Mouse (Mus musculus) limb, embryonic 15.5 days (tissue): ENCODE measurements around the gene Cpsf3. TPM values are rescaled to one million over a fixed set of nuclear protein-coding genes. Genes with fewer than 3 reads are reported as not detected.

Source experiments
- ATAC-seq: fragments of 200-750 bp; cut with Nextera tagmentation; 2 replicates; pipeline ENCODE4 v1.8.0; 2017; ENCODE audit warnings: low read depth, moderate TSS enrichment; ENCODE audit not compliant: insufficient number of reproducible peaks, low FRiP score, low TSS enrichment
- H3K27ac ChIP-seq: fragments of 300-500 bp; sonication (generic); 2 replicates; pipeline ENCODE4 v1.5.1; 2015; ENCODE audit warnings: moderate library complexity, mild to moderate bottlenecking, inconsistent platforms
- H3K27me3 ChIP-seq: fragments of 300-500 bp; sonication (generic); 2 replicates; pipeline ENCODE4 v1.6.1; 2015; ENCODE audit warnings: inconsistent platforms
- H3K36me3 ChIP-seq: fragments of 300-500 bp; sonication (generic); 2 replicates; pipeline ENCODE4 v1.6.1; 2015; ENCODE audit warnings: inconsistent platforms
- H3K4me1 ChIP-seq: fragments of 300-500 bp; sonication (generic); 2 replicates; pipeline ENCODE4 v1.6.1; 2015; ENCODE audit warnings: inconsistent platforms
- H3K4me2 ChIP-seq: fragments of 300-500 bp; sonication (generic); 2 replicates; pipeline ENCODE4 v1.6.1; 2015; ENCODE audit warnings: mild to moderate bottlenecking, inconsistent platforms
- H3K4me3 ChIP-seq: fragments of 300-500 bp; sonication (generic); 2 replicates; pipeline ENCODE4 v1.5.1; 2015; ENCODE audit warnings: mild to moderate bottlenecking, inconsistent platforms
- H3K9ac ChIP-seq: fragments of 300-500 bp; sonication (generic); 2 replicates; pipeline ENCODE4 v1.6.1; 2015; ENCODE audit warnings: inconsistent platforms
- H3K9me3 ChIP-seq: fragments of 300-500 bp; sonication (generic); 2 replicates; pipeline ENCODE4 v1.6.1; 2016; ENCODE audit warnings: inconsistent platforms
- WGBS: fragments of 180-500 bp; shearing (Covaris S2); methylation state at CpG from one replicate; pipeline ENCODE4 v1.1.7; 2015; 5-methylcytosine and 5-hydroxymethylcytosine counted together
- polyA plus RNA-seq: library from polyadenylated mRNA; unstranded; fragments of >200 nt; fragmentation: Nextera tagmentation; extraction: Ambion mirVana; gene quantifications from 2 replicates; pipeline ENCODE4 v1.2.1, GENCODE M21; 2015

The Cpsf3 gene
- polyA plus RNA-seq, 1 experiment from 2014 or later = 91.0 TPM

DNA sequence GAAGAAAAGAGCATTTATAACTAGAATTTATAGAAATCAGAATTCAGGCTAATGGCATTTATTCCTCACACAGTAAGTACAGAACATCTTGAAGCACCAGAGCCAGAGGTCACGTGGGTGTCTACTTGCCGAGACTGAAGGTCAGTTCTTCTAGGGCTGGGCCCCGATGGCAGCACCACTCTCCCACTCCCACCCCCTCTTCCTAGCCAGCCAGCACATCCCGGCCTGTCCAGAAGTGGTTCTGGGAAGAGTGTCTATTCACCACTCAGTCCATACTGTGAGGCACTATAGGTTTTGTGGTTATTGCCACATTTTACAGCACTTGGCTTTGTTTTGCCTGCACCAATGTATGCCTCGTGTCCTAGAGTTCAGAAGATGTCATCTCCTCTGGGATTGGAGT lies 38.9 kb downstream of the Cpsf3 start:
- H3K4me1 ChIP-seq = no peaks in the 10 kb centered on the region
- H3K9me3 ChIP-seq = no peaks in the 10 kb centered on the region
- no peak for ATAC-seq
- no peak overlapping the region for H3K27ac ChIP-seq
- 83% methylated on average over 5 of the region's 5 CpGs for WGBS
- no peak overlapping the region for H3K9ac ChIP-seq
- H3K4me3 ChIP-seq = no peak overlapping the region
- no peaks in the 10 kb centered on the region for H3K27me3 ChIP-seq
- H3K36me3 ChIP-seq = peaks cover 85% of the 10 kb centered on the region
- H3K4me2 ChIP-seq = no peak overlapping the region

DNA sequence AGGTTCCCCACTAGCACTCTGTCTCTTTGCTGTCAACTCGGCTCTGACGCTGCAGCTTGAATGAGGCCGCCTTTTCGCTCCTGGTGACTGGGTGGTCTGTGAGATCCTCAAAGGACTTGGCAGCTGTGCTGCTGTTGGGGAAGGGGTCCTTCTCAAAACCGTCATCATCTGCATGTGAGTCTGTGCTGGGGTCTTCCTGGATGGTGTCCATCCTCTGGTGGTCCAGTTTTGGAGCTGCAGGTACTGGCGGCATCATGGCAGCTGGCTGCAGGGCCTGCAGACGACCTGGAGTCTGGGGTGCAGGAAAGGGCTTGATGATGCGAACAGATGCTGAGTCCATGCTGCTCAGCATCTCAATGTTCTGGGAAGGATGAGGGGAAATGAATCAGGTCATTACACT lies 40.1 kb downstream of the Cpsf3 start:
- H3K9ac ChIP-seq = no peak overlapping the region
- H3K9me3 ChIP-seq = no peaks in the 10 kb centered on the region
- H3K27me3 ChIP-seq = no peaks in the 10 kb centered on the region
- H3K27ac ChIP-seq = no peak overlapping the region
- H3K4me2 ChIP-seq = no peak overlapping the region
- 89% methylated on average over 8 of the region's 8 CpGs for WGBS
- no peaks in the 10 kb centered on the region for H3K4me1 ChIP-seq
- no peak for ATAC-seq
- H3K4me3 ChIP-seq = no peak overlapping the region
- peaks cover 86% of the 10 kb centered on the region for H3K36me3 ChIP-seq

DNA sequence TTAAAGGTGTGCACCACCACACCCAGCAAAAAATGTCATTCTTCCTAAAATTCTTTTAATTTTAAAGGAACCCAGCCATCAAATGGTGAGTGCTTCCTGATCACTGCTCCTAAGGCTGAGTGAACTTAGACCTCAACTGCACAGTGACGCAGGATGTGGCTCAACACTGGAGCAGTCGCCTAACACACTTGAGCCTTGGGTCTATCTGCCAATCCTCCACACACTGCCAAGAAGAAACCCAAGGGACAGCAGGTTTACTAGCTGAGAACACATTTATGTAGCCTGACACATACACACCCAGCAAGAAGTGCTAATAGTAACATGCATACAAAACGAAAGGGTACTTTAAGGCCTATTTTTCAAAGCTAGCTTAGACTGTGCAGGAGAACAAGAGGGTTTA lies 41.1 kb downstream of the Cpsf3 start:
- no peak for ATAC-seq
- H3K36me3 ChIP-seq = peaks cover 86% of the 10 kb centered on the region
- no peaks in the 10 kb centered on the region for H3K4me1 ChIP-seq
- H3K27me3 ChIP-seq = no peaks in the 10 kb centered on the region
- H3K4me2 ChIP-seq = no peak overlapping the region
- H3K9ac ChIP-seq = no peak overlapping the region
- no peak overlapping the region for H3K27ac ChIP-seq
- H3K4me3 ChIP-seq = no peak overlapping the region
- 69% methylated on average over 3 of the region's 3 CpGs for WGBS
- no peaks in the 10 kb centered on the region for H3K9me3 ChIP-seq

DNA sequence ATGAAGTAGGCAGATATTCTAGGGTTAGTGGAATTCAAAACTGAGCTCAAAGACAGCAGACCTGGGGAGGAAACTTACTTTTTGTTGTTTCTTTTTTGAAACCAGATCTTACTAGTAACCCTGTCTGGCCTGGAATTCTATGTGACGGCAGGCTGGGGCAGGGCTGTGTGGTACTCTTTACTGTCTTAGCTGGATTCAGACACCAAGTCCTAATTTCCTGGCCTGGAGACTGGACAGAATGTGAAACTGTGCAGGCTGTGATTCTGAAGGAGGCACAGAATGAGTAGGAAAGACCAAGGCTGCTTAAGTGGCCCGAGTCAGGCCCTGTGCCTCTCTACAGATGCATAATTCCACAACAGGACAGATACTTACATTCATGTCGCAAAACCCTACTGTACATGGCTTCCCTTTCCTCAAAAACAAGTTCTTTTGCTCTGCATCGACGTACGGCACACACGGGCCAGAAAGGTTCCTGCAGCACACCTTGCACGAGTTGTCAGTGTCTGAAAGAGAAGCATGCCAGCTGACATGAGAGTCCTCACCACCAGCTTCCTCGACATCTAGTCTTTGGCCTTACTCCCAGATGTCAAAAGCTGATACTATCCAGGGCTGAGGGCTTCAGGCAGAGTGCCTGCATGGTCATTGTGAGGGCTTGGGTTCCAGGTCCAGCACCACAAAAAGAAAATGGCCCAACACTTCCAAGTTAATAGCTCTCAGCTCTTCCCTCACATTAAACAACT lies 44.6 kb downstream of the Cpsf3 start:
- no peak for ATAC-seq
- H3K9me3 ChIP-seq = no peaks in the 10 kb centered on the region
- no peaks in the 10 kb centered on the region for H3K4me1 ChIP-seq
- H3K4me2 ChIP-seq = no peak overlapping the region
- H3K4me3 ChIP-seq = no peak overlapping the region
- peaks cover 90% of the 10 kb centered on the region for H3K36me3 ChIP-seq
- no peak overlapping the region for H3K27ac ChIP-seq
- no peak overlapping the region for H3K9ac ChIP-seq
- 90% methylated on average over 9 of the region's 9 CpGs for WGBS
- no peaks in the 10 kb centered on the region for H3K27me3 ChIP-seq

- H3K9ac ChIP-seq = no peak overlapping the region
- 86% methylated on average over 10 of the region's 10 CpGs for WGBS
- H3K27me3 ChIP-seq = no peaks in the 10 kb centered on the region
- H3K36me3 ChIP-seq = peaks cover 91% of the 10 kb centered on the region
- H3K4me1 ChIP-seq = no peaks in the 10 kb centered on the region
- no peak for ATAC-seq
- H3K27ac ChIP-seq = no peak overlapping the region
- H3K4me2 ChIP-seq = no peak overlapping the region
- no peak overlapping the region for H3K4me3 ChIP-seq
- no peaks in the 10 kb centered on the region for H3K9me3 ChIP-seq
Observed at GRCm38 (mm10) chr12:21330961-21331576, 45.9 kb downstream of the Cpsf3 start.

DNA sequence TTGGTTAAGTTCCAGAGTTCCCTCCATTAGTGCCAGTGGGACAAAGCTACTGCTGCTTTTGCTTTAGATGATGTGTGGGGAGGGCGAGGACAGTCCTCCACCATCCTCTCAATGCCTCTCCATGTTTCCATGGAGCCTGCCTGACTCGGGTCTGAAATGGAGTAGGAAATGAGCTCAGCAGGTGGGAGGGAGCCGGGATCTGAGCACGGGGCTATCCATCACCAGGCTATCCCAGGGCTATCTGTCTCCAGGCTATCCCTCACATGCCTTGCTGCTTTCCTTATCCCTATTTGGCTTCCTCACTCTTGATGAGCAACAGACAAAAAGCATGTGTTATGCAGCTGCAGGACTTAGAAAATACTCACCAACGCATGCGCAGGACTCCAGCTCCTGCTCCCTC lies 46.5 kb downstream of the Cpsf3 start:
- Histone ChIP-seq H3K4me1 (no peaks in the 10 kb centered on the region), H3K9me3 (no peaks in the 10 kb centered on the region), H3K36me3 (peaks cover 90% of the 10 kb centered on the region), H3K4me2 (no peak overlapping the region), H3K27ac (no peak overlapping the region), H3K9ac (no peak overlapping the region), H3K27me3 (no peaks in the 10 kb centered on the region), H3K4me3 (no peak overlapping the region)
- 76% methylated on average over 6 of the region's 6 CpGs for WGBS
- ATAC-seq = no peak

GRCm38 (mm10) chr12:21333021-21333420 lies 47.8 kb downstream of the Cpsf3 start:
- Histone ChIP-seq H3K9me3 (no peaks in the 10 kb centered on the region), H3K9ac (no peak overlapping the region), H3K4me2 (no peak overlapping the region), H3K36me3 (peaks cover 86% of the 10 kb centered on the region), H3K27me3 (no peaks in the 10 kb centered on the region), H3K27ac (no peak overlapping the region), H3K4me3 (no peak overlapping the region), H3K4me1 (no peaks in the 10 kb centered on the region)
- ATAC-seq = no peak
- 93% methylated on average over 7 of the region's 7 CpGs for WGBS

- Histone ChIP-seq H3K4me3 (no peak overlapping the region), H3K4me1 (no peaks in the 10 kb centered on the region), H3K27me3 (no peaks in the 10 kb centered on the region), H3K27ac (no peak overlapping the region), H3K36me3 (peaks cover 80% of the 10 kb centered on the region), H3K9ac (no peak overlapping the region), H3K9me3 (no peaks in the 10 kb centered on the region), H3K4me2 (no peak overlapping the region)
- WGBS = 94% methylated on average over 5 of the region's 5 CpGs
- no peak for ATAC-seq
Observed at GRCm38 (mm10) chr12:21333766-21334165, 48.6 kb downstream of the Cpsf3 start.

GRCm38 (mm10) chr12:21335869-21336268 lies 50.7 kb downstream of the Cpsf3 start:
- 78% methylated on average over 7 of the region's 7 CpGs for WGBS

DNA sequence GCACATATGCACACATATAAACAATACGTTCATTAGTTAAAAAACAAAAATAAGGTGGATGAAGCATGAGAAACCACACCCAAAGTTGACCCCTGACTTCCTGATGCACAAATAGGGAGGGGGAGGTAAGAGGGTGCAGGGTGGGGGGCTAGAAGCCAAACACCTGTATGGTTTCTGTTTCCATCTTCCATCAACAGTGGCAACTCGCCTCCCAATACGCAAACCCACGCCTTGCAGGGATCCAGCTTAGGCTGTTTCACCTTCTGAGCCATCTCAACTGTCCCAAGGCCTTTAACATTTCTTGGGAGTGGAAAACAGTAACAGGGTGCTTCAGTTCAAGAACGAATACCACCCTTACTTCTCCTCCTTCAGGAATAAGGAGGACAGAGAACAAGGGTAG lies 52.0 kb downstream of the Cpsf3 start:
- Histone ChIP-seq H3K27me3 (no peaks in the 10 kb centered on the region), H3K4me3 (no peak overlapping the region), H3K9ac (no peak overlapping the region), H3K9me3 (no peaks in the 10 kb centered on the region), H3K36me3 (peaks cover 76% of the 10 kb centered on the region), H3K4me1 (no peaks in the 10 kb centered on the region), H3K27ac (no peak overlapping the region), H3K4me2 (no peak overlapping the region)
- 94% methylated on average over 5 of the region's 5 CpGs for WGBS
- no peak for ATAC-seq

More at GRCm38 (mm10) chr12:21335869-21336268, 50.7 kb downstream of the Cpsf3 start:
- Histone ChIP-seq H3K4me3 (no peak overlapping the region), H3K9me3 (no peaks in the 10 kb centered on the region), H3K9ac (no peak overlapping the region), H3K27ac (no peak overlapping the region), H3K4me2 (no peak overlapping the region), H3K27me3 (no peaks in the 10 kb centered on the region), H3K36me3 (peaks cover 80% of the 10 kb centered on the region), H3K4me1 (no peaks in the 10 kb centered on the region)
- ATAC-seq = no peak

GRCm38 (mm10) chr12:21340674-21341073 lies 55.5 kb downstream of the Cpsf3 start:
- Histone ChIP-seq H3K9ac (no peak overlapping the region), H3K36me3 (peaks cover 59% of the 10 kb centered on the region), H3K4me1 (no peaks in the 10 kb centered on the region), H3K4me2 (no peak overlapping the region), H3K27me3 (no peaks in the 10 kb centered on the region), H3K9me3 (no peaks in the 10 kb centered on the region), H3K4me3 (no peak overlapping the region), H3K27ac (no peak overlapping the region)
- WGBS = 95% methylated on average over 5 of the region's 5 CpGs
- no peak for ATAC-seq

DNA sequence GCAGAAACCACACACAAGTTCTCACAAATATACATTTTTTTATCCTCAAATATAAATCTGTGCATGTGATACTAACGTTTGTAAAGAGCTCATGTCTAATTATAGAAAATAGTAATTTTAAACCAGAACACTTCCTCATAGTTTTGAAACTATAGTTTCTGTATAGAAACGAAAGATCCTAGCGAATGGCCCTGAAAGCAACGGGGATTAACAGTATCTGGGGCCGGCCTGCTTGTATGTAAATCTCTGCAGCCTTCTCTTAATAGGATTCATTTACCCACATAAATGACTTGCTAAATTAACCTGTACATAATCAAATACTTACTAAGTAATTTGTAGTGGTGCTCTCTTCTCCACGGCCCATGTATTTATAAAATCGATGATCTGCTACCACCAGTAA lies 61.8 kb downstream of the Cpsf3 start:
- Histone ChIP-seq H3K4me2 (no peak overlapping the region), H3K9ac (no peak overlapping the region), H3K9me3 (no peaks in the 10 kb centered on the region), H3K4me3 (no peak overlapping the region), H3K27ac (no peak overlapping the region), H3K4me1 (no peaks in the 10 kb centered on the region), H3K36me3 (peaks cover 45% of the 10 kb centered on the region), H3K27me3 (no peaks in the 10 kb centered on the region)
- no peak for ATAC-seq
- 89% methylated on average over 7 of the region's 7 CpGs for WGBS
